Mouse (Mus musculus) hindbrain, embryonic 13.5 days (tissue): ENCODE measurements around the gene Tuba1b. TPM values are rescaled to one million over a fixed set of nuclear protein-coding genes. Genes with fewer than 3 reads are reported as not detected.
"Not testable (repeated sequence)": the region's sequence is repeated elsewhere in the genome, so short reads cannot be mapped to it uniquely, and the experiment has no call there.

Experiments used
- ATAC-seq: fragments of 200-750 bp; cut with Nextera tagmentation; 2 replicates; pipeline ENCODE4 v1.8.0; 2017; ENCODE audit warnings: moderate TSS enrichment; ENCODE audit not compliant: low FRiP score
- H3K27ac ChIP-seq: fragments of 300-500 bp; sonication (generic); 2 replicates; pipeline ENCODE4 v1.5.1; 2015; ENCODE audit warnings: inconsistent platforms, mild to moderate bottlenecking, moderate library complexity
- H3K27me3 ChIP-seq: fragments of 300-500 bp; sonication (generic); 2 replicates; pipeline ENCODE4 v1.6.1; 2015; ENCODE audit warnings: mild to moderate bottlenecking, inconsistent platforms
- H3K36me3 ChIP-seq: fragments of 300-500 bp; sonication (generic); 2 replicates; pipeline ENCODE4 v1.6.1; 2015; ENCODE audit warnings: mild to moderate bottlenecking, inconsistent platforms
- H3K4me1 ChIP-seq: fragments of 300-500 bp; sonication (generic); replicated peaks from 2 replicates; pipeline ENCODE4 v1.6.1; 2015; ENCODE audit warnings: inconsistent platforms
- H3K4me2 ChIP-seq: fragments of 300-500 bp; sonication (generic); 2 replicates; pipeline ENCODE4 v1.6.1; 2015; ENCODE audit warnings: inconsistent platforms, mild to moderate bottlenecking, moderate library complexity
- H3K4me3 ChIP-seq: fragments of 300-500 bp; sonication (generic); 2 replicates; pipeline ENCODE4 v1.5.1; 2015; ENCODE audit warnings: mild to moderate bottlenecking, inconsistent platforms
- H3K9ac ChIP-seq: fragments of 300-500 bp; sonication (generic); 2 replicates; pipeline ENCODE4 v1.6.1; 2015; ENCODE audit warnings: mild to moderate bottlenecking, inconsistent platforms
- H3K9me3 ChIP-seq: fragments of 300-500 bp; sonication (generic); 2 replicates; pipeline ENCODE4 v1.6.1; 2016; ENCODE audit warnings: inconsistent platforms
- WGBS: fragments of 180-500 bp; shearing (Covaris S2); methylation state at CpG from one replicate; pipeline ENCODE4 v1.1.7; 2015; 5-methylcytosine and 5-hydroxymethylcytosine counted together
- polyA plus RNA-seq: library from polyadenylated mRNA; unstranded; fragments of >200 nt; fragmentation: Nextera tagmentation; extraction: Ambion mirVana; gene quantifications from 2 replicates; pipeline ENCODE4 v1.2.1, GENCODE M21; 2015

Tuba1b gene
- polyA plus RNA-seq, 1 experiment from 2014 or later = 1,016 TPM

DNA sequence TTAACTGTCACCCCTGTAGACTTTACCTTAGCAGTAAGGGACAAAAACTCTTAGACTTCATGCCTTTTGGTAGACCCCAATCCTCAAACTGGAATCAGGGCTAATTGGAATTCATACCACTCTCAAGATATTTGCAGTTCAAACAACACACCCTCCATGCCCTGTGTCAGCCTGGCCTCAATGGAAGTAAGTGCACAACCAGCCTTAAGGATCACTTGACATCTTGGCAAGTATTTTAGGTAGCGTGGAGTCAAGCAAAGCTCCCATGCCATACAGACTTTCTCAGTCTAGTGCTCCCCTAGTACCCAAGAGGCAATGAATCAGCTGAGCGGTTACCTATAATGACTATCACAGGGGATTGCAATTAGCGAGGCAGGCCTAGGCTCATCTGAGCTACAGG is 3.4 kb downstream of the Tuba1b start:
- Histone ChIP-seq H3K4me2 (no peak overlapping the region), H3K9ac (no peak overlapping the region), H3K4me1 (peaks cover 25% of the 10 kb centered on the region), H3K9me3 (no peaks in the 10 kb centered on the region), H3K36me3 (peaks cover 13% of the 10 kb centered on the region), H3K27me3 (no peaks in the 10 kb centered on the region), H3K27ac (no peak overlapping the region), H3K4me3 (no peak overlapping the region)
- no peak for ATAC-seq
- WGBS = 75% methylated on average over 3 of the region's 3 CpGs

DNA sequence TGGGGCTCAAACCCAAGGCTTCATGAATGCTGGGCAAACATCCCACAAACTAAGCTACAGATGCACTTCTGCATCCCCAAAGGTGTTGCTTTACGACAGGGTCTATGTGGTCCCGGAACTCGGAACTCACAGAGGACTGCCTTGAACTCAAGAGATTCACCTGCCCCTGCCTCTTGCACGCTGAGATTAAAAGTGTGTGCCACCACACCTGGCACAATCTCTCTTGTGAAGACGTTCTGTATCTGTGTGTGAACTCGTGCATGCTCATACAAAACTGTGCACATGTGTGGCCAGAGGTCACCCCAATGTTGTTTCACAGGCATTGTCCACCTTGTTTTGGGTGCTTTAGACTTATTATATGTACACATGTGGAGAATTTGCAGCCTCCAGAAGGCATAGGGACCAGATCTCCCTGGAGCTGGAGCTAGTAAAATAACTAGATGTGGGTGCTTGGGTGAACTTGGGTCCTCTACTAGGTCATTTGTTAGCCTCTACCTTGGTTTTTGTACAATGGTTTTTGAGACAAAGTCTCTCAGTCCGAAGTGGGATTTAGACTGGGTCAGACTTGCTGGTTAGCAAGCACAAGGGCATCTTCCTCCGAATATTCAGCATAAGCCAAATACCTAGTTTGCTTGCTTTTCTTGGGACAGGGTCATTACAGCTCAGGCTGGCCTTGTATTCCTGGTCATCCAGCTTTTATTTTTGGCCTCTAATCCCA is 4.2 kb downstream of the Tuba1b start:
- WGBS = 61% methylated on average over 8 of the region's 8 CpGs
- no peak overlapping the region for H3K9ac ChIP-seq
- no peak overlapping the region for H3K4me3 ChIP-seq
- H3K9me3 ChIP-seq = no peaks in the 10 kb centered on the region
- H3K27me3 ChIP-seq = no peaks in the 10 kb centered on the region
- peaks cover 17% of the 10 kb centered on the region for H3K4me1 ChIP-seq
- no peak overlapping the region for H3K27ac ChIP-seq
- no peak overlapping the region for H3K4me2 ChIP-seq
- ATAC-seq = no peak
- H3K36me3 ChIP-seq = peaks cover 13% of the 10 kb centered on the region

DNA sequence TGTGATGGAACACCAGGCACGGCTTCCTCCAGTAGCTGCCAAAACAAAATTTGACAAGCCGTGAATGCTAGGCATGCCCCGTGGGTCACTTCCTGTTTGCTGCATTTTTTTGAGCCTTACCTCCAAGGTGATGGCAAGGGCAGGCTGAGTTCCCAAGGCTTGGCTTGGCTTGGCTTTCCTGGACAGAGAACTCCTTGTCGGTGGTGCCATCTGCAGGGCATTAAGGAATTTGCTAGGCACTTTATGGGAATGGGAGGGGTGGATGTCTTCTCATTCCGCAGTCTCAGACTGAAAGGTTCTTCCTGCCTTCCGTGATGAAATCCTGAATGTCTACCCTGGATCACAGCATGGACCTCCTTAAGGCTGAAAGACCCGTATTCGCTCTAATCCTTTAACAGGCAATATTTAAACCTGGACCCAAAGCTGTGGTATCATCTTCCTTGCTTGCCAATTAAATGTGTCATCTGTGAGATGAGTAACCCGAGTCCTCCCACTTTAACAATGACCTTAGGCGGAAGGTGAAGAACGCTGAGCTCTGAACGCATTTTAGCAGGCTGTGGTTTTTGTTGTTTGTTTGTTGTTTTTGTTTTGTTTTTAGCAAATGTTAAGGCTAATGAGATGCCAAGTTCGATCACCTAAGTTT is 5.6 kb downstream of the Tuba1b start:
- Histone ChIP-seq H3K27me3 (no peaks in the 10 kb centered on the region), H3K9me3 (no peaks in the 10 kb centered on the region), H3K36me3 (peaks cover 13% of the 10 kb centered on the region), H3K4me2 (no peak overlapping the region), H3K4me1 (peaks cover 15% of the 10 kb centered on the region), H3K4me3 (no peak overlapping the region), H3K9ac (no peak overlapping the region), H3K27ac (no peak overlapping the region)
- 0 out of 2 replicates have a peak, but pooled peaks have one; percentile 40 for ATAC-seq
- WGBS = 15% methylated on average over 13 of the region's 13 CpGs

DNA sequence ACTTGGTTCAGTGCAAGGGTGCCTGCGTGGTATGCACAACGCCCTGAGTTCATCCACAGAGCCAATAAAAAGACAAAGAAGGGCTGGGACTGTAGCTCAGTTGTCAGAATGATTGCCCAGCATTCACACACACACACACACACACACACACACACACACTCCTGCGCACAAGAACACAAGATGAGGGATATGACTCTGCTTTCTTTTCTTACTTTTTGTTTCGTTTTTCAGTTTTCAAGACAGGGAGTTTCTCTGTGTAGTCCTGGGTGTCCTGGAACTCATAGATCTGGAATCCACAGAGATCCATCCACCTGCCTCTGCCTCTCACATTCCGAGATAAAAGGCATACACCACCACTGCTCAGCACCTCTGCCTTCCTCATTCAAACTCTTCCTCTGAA is 6.8 kb downstream of the Tuba1b start:
- no peak overlapping the region for H3K9ac ChIP-seq
- 85% methylated on average over 5 of the region's 5 CpGs for WGBS
- no peak overlapping the region for H3K27ac ChIP-seq
- H3K36me3 ChIP-seq = peaks cover 15% of the 10 kb centered on the region
- H3K4me3 ChIP-seq = no peak overlapping the region
- ATAC-seq = no peak
- no peaks in the 10 kb centered on the region for H3K27me3 ChIP-seq
- H3K4me1 ChIP-seq = peaks cover 10% of the 10 kb centered on the region
- H3K9me3 ChIP-seq = no peaks in the 10 kb centered on the region
- H3K4me2 ChIP-seq = no peak overlapping the region

DNA sequence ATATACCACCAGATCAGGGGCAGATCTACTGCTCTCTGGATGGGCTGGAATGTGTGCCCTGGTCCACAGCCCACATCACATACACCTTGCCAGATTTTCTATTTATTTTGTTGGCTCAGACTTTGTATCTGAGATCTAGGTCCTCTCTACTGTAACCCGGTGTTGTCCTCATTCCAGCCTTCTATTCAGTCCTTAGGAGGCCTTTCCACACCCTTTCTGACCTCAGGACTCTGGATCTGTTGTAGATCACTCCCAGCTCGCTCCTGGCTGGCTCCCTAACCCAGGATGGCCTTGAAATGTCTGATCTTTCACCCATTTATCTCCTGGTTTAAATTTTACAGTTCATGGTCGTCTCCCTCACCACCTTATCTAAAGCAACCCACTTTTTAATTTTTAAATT is 9.7 kb downstream of the Tuba1b start:
- Histone ChIP-seq H3K27ac (no peak overlapping the region), H3K4me3 (no peak overlapping the region), H3K4me2 (no peak overlapping the region), H3K9ac (no peak overlapping the region), H3K27me3 (no peaks in the 10 kb centered on the region), H3K4me1 (peaks cover 2% of the 10 kb centered on the region), H3K36me3 (peaks cover 3% of the 10 kb centered on the region; the same call in 1 of the 2 replicates), H3K9me3 (no peaks in the 10 kb centered on the region)
- ATAC-seq = no peak
- WGBS = 86% methylated on average over 3 of the region's 3 CpGs

DNA sequence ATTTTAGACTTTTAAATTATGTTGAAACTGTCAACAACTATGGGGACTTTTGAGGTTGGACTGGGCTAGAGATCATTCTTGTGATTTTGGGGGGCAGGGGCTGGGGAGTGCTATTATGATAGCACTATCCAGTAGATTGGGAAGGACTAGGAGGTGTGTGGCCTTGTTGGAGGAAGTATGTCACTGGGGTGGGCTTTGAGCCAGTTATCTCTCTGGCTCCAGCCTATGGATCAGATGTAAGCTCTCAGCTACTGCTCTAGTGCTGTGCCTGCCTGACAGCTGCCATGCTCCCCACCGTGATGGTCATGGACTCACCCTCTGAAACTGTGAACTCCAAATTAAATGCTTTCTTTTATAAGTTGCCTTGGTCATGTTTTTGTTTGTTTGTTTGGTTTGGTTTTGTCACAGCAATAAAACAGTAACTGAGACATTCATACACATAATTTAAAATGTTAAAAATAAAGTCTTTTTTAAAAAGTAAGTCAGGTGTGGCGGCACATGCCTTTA is 11.3 kb downstream of the Tuba1b start:
- Histone ChIP-seq H3K9me3 (no peaks in the 10 kb centered on the region), H3K9ac (no peak overlapping the region), H3K36me3 (peaks cover 3% of the 10 kb centered on the region; the same call in 1 of the 2 replicates), H3K27ac (no peak overlapping the region), H3K4me1 (peaks cover 8% of the 10 kb centered on the region), H3K27me3 (no peaks in the 10 kb centered on the region), H3K4me2 (no peak overlapping the region), H3K4me3 (no peak overlapping the region)
- no peak for ATAC-seq
- 78% methylated on average over 2 of the region's 2 CpGs for WGBS

DNA sequence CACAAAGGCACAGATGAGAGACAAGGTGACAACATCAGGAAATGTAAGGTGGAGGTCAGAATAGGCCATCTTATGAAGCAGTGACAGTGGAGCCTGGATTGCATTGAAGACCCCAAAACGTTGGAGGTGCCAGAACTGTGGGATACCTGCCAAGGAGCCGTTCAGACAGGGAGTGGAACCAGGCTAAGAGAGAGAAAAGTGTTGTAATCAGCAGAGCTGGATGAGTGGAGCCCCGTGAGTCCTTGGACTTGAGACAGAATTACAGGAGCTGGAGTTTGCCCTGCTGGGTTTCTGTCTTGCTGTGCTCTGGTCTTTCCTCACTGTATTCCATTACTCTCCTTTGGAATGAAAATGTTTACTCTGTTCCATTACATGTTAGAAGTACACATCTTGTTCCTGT is 11.8 kb downstream of the Tuba1b start:
- H3K9ac ChIP-seq = no peak overlapping the region
- H3K27ac ChIP-seq = no peak overlapping the region
- H3K36me3 ChIP-seq = peaks cover 3% of the 10 kb centered on the region; the same call in 1 of the 2 replicates
- H3K4me2 ChIP-seq = no peak overlapping the region
- no peak overlapping the region for H3K4me3 ChIP-seq
- WGBS = 61% methylated on average over 3 of the region's 3 CpGs
- no peaks in the 10 kb centered on the region for H3K9me3 ChIP-seq
- no peak for ATAC-seq
- H3K4me1 ChIP-seq = peaks cover 8% of the 10 kb centered on the region
- H3K27me3 ChIP-seq = no peaks in the 10 kb centered on the region

DNA sequence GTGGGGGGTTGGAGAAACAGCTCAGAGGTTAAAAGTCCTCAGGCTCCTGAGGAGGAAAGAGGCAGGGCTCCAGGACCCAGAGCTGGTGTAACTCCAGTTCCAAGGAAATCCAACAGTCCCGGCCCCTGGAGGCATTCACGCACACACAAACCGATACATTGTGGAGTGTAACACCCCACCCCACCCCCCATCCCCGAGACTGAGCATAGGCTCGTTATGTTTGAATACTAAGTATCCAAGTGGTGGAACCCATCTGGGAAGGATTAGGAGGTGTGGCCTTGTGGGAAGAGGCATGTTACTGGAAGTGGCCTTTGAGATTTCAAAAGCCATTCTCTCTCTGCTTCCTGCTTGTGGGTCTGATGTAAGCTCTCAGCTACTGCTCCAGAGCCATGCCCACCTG is 12.9 kb downstream of the Tuba1b start:
- Histone ChIP-seq H3K4me1 (peaks cover 15% of the 10 kb centered on the region), H3K27ac (no peak overlapping the region), H3K36me3 (peaks cover 3% of the 10 kb centered on the region; the same call in 1 of the 2 replicates), H3K27me3 (no peaks in the 10 kb centered on the region), H3K4me2 (no peak overlapping the region), H3K9ac (no peak overlapping the region), H3K9me3 (no peaks in the 10 kb centered on the region), H3K4me3 (no peak overlapping the region)
- WGBS = 84% methylated on average over 5 of the region's 5 CpGs
- ATAC-seq = no peak

DNA sequence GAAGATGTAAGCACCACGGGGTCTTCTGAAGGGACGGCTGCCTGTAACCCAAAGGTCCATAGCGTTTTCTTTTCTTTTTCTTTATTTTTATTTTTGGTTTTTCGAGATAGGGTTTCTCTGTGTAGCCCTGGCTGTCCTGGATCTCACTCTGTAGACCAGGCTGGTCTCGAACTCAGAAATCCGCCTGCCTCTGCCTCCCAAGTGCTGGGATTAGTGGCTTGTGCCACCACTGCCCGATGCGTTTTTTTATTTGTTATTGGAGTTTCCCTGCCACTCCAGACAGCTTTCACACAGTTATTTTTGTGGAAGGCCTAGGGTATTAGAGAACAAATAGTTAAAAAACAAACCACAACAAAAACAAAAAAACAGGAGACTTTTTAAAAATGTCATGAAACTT is 15.9 kb downstream of the Tuba1b start:
- Histone ChIP-seq H3K9ac (peak overlapping the region; percentile 64), H3K4me1 (peaks cover 33% of the 10 kb centered on the region), H3K27ac (peak overlapping the region; percentile 97), H3K4me3 (peak overlapping the region; percentile 84), H3K36me3 (peaks cover 14% of the 10 kb centered on the region), H3K4me2 (peak overlapping the region; percentile 53)
- H3K9me3 ChIP-seq, ATAC-seq, H3K27me3 ChIP-seq: not testable (repeated sequence)
- 32% methylated on average over 8 of the region's 8 CpGs for WGBS

DNA sequence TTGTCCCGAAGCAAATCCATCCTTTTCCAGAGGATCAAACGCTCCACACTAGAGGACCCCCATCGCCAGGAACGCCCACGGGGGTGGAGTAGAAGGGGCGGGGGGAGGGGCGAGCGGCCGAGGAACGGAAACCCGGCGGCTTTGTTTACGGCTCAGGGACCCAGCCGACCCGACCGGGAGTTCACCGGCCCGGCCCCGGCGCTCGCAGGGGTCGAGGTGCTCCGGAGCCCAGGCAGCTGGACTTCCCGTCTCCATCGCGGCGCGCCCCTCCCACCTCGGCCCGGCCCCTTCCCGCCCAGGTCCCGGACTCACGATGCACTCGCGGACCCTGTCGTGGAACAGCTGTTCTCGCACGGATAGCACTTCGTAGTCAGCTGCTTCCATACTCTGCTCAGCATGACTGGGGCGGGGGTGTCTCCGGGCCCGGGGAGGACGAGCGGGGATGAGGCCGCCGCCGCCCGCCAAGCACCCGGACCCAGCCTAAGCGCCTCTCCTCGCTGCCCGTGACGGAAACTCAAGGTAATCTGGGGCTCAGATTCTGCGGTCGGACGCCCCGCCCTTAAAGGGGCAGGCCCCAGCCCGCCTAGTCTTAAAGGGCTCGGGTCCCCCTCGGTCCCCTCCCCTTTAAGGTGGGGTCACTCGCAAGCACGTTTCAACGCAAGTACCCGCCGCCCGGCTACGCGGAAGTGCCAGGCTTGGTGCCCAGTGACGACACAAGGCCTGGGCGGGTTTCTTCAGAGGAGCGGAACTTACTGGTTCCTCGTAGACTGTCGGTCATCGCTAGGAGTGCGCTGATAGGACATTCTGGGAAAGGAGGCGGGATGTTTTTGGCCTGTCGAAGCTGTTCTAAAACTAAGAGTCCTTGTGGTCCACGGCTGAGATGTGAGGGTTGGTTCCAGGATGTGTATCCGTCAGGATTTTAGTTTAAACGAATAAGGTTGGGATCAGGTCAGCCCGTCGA is 16.5 kb downstream of the Tuba1b start, which contains the start of gene Lmbr1l:
TSS of gene Lmbr1l (minus strand) at position 694 of the 961 bp plus-strand sequence.
- H3K4me2 ChIP-seq = peak within 1 kb of the TSS; percentile 73
- peaks cover 21% of the 10 kb centered on the region for H3K36me3 ChIP-seq
- no peaks in the 10 kb centered on the region for H3K27me3 ChIP-seq
- no peaks in the 10 kb centered on the region for H3K9me3 ChIP-seq
- H3K9ac ChIP-seq = peak within 1 kb of the TSS; percentile 93
- peaks cover 33% of the 10 kb centered on the region for H3K4me1 ChIP-seq
- peak; percentile 98 for ATAC-seq
- H3K4me3 ChIP-seq = peak within 1 kb of the TSS; percentile 84
- peak within 1 kb of the TSS; percentile 97 for H3K27ac ChIP-seq
- under 1% methylated on average over 82 of the region's 82 CpGs for WGBS

DNA sequence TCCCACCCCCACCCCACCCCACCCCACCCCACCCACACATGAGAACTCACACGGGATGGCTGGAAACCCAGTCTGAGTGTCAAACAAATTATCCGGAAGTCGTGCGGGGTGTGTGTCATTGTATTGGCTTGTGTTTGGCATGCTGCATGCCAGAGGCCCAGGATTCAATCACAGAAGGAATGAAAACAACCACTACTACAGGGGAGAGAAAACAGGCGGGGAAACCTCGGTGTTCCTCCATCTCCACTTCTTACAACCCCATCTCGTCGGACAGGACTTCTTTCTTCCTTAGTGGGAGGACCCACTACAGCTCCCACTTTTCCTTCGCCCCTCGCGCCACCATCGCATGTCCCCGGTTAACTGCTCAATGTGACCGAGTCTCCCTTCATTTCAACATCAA is 17.3 kb downstream of the Tuba1b start:
- no peaks in the 10 kb centered on the region for H3K27me3 ChIP-seq
- WGBS = 0% methylated on average over 14 of the region's 14 CpGs
- ATAC-seq = no peak

DNA sequence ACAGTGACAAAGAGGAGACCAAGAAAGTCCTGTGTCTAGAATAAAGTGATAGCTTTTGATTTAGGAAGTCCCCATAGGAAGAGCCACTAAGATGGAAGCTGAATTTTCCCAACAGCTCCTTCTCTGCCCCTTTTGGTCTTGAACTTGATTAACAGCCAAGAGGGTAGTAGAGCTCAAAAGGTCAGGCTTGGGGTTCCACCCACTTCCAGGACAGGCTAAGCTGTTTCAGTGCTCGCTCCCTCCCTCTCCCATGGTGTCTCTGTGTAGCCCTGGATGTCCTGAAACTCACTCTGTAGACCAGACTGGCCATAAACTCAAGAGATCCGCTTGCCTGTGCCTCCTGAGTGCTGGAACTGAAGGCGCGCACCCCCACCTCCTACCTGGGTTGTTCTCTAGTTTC is 18.3 kb downstream of the Tuba1b start:
- no peak for ATAC-seq
- 91% methylated on average over 4 of the region's 4 CpGs for WGBS
- Histone ChIP-seq H3K36me3 (peaks cover 36% of the 10 kb centered on the region), H3K27me3 (no peaks in the 10 kb centered on the region), H3K27ac (no peak overlapping the region), H3K4me2 (peak overlapping the region; percentile 73), H3K4me3 (peak overlapping the region; percentile 84), H3K4me1 (peaks cover 33% of the 10 kb centered on the region), H3K9ac (peak overlapping the region; percentile 93), H3K9me3 (no peaks in the 10 kb centered on the region)

More for the DNA sequence above, 17.3 kb downstream of the Tuba1b start:
- Histone ChIP-seq H3K9ac (peak overlapping the region; percentile 93), H3K4me2 (peak overlapping the region; percentile 73), H3K36me3 (peaks cover 25% of the 10 kb centered on the region), H3K27ac (peak overlapping the region; percentile 97), H3K9me3 (no peaks in the 10 kb centered on the region), H3K4me1 (peaks cover 33% of the 10 kb centered on the region), H3K4me3 (peak overlapping the region; percentile 84)
